Mouse (Mus musculus): Measurements from ENCODE around the gene Thsd4.
"Not testable (repeated sequence)": the region's sequence is repeated elsewhere in the genome, so short reads cannot be mapped to it uniquely, and the experiment has no call there.

Gene Thsd4

GRCm38 (mm10) chr9:59938529-59938928 lies 583.3 kb downstream of the Thsd4 start:
- no peak for DNase-seq

- DNase-seq = not testable (repeated sequence)
Measured at GRCm38 (mm10) chr9:59935866-59936265, 586.0 kb downstream of the Thsd4 start.

GRCm38 (mm10) chr9:59930248-59930647 lies 591.6 kb downstream of the Thsd4 start:
- DNase-seq = no peak

Data from right cerebral cortex, postnatal 25 days (tissue).